Mouse (Mus musculus): ENCODE data around the gene Caln1. TPM values are rescaled to one million over a fixed set of nuclear protein-coding genes. Genes with fewer than 3 reads are reported as not detected.

Gene Caln1
- polyA plus RNA-seq, 2 experiments, result not detected

DNA sequence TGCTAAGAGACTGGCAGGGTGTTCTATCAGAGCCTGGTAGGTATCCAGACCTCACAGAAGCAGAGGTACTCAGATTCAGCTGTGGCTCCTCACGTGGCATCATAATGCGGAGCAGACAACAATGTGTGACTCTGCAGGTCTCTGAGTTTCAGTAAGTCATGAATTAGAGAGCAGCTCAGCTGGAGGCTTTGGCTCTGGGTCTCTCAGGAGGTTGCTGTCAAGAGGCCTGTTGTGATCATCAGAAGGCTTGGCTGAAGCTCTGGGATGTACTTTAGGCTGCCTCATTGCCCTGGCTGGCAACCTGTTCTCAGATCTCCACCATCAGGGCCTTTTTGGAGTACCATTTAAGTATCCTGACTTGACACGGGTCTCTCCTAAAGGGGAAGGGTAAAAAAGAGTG, 303.8 kb downstream of the Caln1 start:
- no peak overlapping the region for H3K4me3 ChIP-seq (ENCODE audit: insufficient read depth in 1 of 2, low read depth in 2 of 2, low read length in 2 of 2)
- H3K36me3 ChIP-seq (replicated peaks; ENCODE audit: control insufficient read depth, insufficient read depth, low read depth), result no peaks in the 10 kb centered on the region
- H3K27ac ChIP-seq, result no peak overlapping the region
- H3K9ac ChIP-seq (replicated peaks), result no peak overlapping the region
- TF ChIP-seq EP300 (IDR thresholded peaks at IDR 0.05; ENCODE audit: low read depth) (no peak), CTCF (IDR thresholded peaks at IDR 0.05; ENCODE audit: low read depth) (no peak)
- no peaks in the 10 kb centered on the region for H3K9me3 ChIP-seq (ENCODE audit: control insufficient read depth, low read length)
- H3K27me3 ChIP-seq (ENCODE audit: control insufficient read depth, insufficient read depth, low read length), result no peaks in the 10 kb centered on the region
- H3K4me2 ChIP-seq (ENCODE audit: low read depth), result no peak overlapping the region
- no peak for DNase-seq (ENCODE audit: low read depth in 3 of 3, low spot score in 3 of 3)
- H3K4me1 ChIP-seq (replicated peaks; ENCODE audit: control insufficient read depth in 2 of 2, insufficient read depth in 2 of 2, low read length in 1 of 2), result no peaks in the 10 kb centered on the region
- no peak for ATAC-seq (ENCODE audit: insufficient read depth)
- WGBS (ENCODE audit: insufficient replicate concordance), result 60% methylated on average over 3 of the region's 3 CpGs

DNA sequence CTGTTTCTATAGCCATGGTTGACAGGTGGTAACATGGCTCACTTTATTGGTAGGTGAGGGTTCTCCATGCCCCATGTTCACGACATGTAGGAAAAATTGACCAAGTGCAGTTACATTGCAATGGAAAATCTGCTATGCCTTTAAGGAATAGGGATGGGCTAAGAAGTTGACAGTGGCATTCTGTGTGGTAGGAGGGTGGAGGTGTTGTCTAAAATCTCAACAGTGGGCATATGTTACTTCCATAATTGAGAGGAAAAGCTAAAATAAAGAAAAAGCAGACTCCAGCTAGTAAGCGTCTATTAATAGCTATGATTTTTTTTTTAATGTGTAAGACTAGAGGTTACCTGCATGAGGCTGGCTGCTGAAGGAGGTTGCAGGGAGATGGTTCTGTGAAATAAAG, 308.6 kb downstream of the Caln1 start:
- TF ChIP-seq EP300 (IDR thresholded peaks at IDR 0.05; ENCODE audit: low read depth), result no peak
- TF ChIP-seq CTCF (IDR thresholded peaks at IDR 0.05; ENCODE audit: low read depth), result no peak
- Histone ChIP-seq H3K4me2 (ENCODE audit: low read depth) (no peak overlapping the region), H3K36me3 (replicated peaks; ENCODE audit: control insufficient read depth, insufficient read depth, low read depth) (no peaks in the 10 kb centered on the region), H3K4me1 (replicated peaks; ENCODE audit: control insufficient read depth in 2 of 2, insufficient read depth in 2 of 2, low read length in 1 of 2) (no peaks in the 10 kb centered on the region), H3K27ac (no peak overlapping the region), H3K9me3 (ENCODE audit: control insufficient read depth, low read length) (no peaks in the 10 kb centered on the region), H3K27me3 (ENCODE audit: control insufficient read depth, insufficient read depth, low read length) (no peaks in the 10 kb centered on the region), H3K4me3 (ENCODE audit: insufficient read depth in 1 of 2, low read depth in 2 of 2, low read length in 2 of 2) (no peak overlapping the region), H3K9ac (replicated peaks) (no peak overlapping the region)
- DNase-seq (ENCODE audit: low read depth in 3 of 3, low spot score in 3 of 3), result no peak
- 62% methylated on average over 2 of the region's 2 CpGs for WGBS (ENCODE audit: insufficient replicate concordance)
- no peak for ATAC-seq (ENCODE audit: insufficient read depth)

DNA sequence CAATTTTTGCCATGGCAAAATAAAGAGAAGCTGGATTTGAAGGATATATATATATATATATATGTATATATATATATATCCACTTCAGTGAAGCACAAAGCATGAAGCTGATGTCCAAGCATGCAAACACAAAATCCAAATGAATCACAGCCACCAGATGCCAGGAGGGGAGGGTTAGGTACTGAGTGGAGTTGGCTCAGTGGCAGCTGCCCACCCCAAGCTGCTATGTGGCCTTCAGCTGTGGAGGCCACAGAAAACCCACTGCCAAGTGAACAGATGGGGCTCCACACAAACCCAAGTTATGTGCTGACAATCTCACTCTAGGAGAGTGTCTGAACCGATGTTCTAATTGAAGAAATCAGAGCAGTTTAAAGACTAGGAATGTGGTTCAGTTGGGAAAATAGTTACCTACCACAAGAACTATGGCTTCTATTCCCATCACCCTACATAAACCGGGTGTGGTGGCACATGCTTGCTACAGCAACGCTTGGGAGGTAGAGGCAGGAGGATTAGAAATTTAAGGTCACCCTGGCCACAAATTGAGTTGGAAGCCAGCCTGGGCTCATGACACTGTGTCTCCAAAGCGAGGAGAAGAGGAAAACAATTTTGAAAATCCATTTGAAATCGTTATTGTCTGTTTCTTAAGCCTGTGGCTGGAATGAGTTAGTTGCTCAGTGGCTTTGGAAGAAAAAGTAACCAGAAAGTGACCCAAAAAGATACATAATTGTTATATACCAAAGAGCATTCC, 316.8 kb downstream of the Caln1 start:
- no peak for DNase-seq (ENCODE audit: low read depth in 3 of 3, low spot score in 3 of 3)
- Histone ChIP-seq H3K9ac (replicated peaks) (no peak overlapping the region), H3K4me2 (ENCODE audit: low read depth) (no peak overlapping the region), H3K4me3 (ENCODE audit: insufficient read depth in 1 of 2, low read depth in 2 of 2, low read length in 2 of 2) (no peak overlapping the region), H3K9me3 (ENCODE audit: control insufficient read depth, low read length) (no peaks in the 10 kb centered on the region), H3K27ac (no peak overlapping the region), H3K36me3 (replicated peaks; ENCODE audit: control insufficient read depth, insufficient read depth, low read depth) (no peaks in the 10 kb centered on the region), H3K27me3 (ENCODE audit: control insufficient read depth, insufficient read depth, low read length) (no peaks in the 10 kb centered on the region), H3K4me1 (replicated peaks; ENCODE audit: control insufficient read depth in 2 of 2, insufficient read depth in 2 of 2, low read length in 1 of 2) (peaks cover 4 to 16% of the 10 kb centered on the region in 2 experiments; a peak in 3 of 4 replicates)
- 55% methylated on average over 5 of the region's 5 CpGs for WGBS (ENCODE audit: insufficient replicate concordance)
- TF ChIP-seq CTCF (IDR thresholded peaks at IDR 0.05; ENCODE audit: low read depth), result no peak
- no peak for TF ChIP-seq EP300 (IDR thresholded peaks at IDR 0.05; ENCODE audit: low read depth)
- ATAC-seq (ENCODE audit: insufficient read depth), result no peak

DNA sequence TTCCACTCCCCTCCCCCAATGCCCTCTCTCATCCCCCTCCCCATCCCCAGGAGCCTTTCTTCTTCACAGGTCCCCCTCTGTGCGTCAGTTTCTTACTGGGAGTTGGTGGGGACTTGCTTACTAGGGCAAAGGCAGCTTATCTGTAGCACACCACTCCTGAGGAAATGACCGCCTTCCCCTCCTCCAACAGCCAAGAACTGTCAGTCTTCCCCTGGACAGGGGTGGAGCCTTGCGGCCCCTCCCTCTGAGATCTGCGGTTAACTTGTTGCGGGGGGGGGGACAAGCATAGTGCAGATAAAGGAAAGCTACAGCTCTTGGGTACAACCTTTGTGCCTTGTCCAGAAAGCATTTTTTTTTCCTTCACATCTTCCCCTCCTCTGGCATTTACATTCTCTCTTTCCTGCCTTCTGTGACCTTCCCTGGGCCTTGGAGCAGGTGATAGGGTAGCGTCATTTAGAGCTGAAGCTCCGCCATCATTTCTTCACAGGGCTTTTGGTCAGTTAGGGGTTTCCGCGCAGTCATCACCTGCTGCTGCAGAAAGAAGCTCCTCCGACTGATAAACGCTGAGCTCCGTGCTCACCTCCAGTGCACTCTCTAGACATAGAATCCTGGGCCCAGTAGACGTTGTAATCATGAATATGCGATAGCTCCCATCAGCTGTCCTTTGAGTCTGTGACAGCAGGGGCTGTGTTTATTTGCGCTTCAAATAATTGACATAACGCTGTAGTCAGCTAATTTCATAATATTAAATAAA, 319.3 kb downstream of the Caln1 start:
- H3K4me3 ChIP-seq (ENCODE audit: insufficient read depth in 1 of 2, low read depth in 2 of 2, low read length in 2 of 2), result peak overlapping the region; percentile 23 to 45
- no peaks in the 10 kb centered on the region for H3K27me3 ChIP-seq (ENCODE audit: control insufficient read depth, insufficient read depth, low read length)
- peak; percentile 27 to 53 (median 36) for DNase-seq (ENCODE audit: low read depth in 3 of 3, low spot score in 3 of 3)
- peak; percentile 59 for TF ChIP-seq EP300 (IDR thresholded peaks at IDR 0.05; ENCODE audit: low read depth)
- TF ChIP-seq CTCF (IDR thresholded peaks at IDR 0.05; ENCODE audit: low read depth), result no peak
- no peaks in the 10 kb centered on the region for H3K9me3 ChIP-seq (ENCODE audit: control insufficient read depth, low read length)
- ATAC-seq (ENCODE audit: insufficient read depth), result peak; percentile 95
- H3K4me2 ChIP-seq (ENCODE audit: low read depth), result peak overlapping the region; percentile 59
- H3K4me1 ChIP-seq (replicated peaks; ENCODE audit: control insufficient read depth in 2 of 2, insufficient read depth in 2 of 2, low read length in 1 of 2), result peaks cover 4 to 16% of the 10 kb centered on the region in 2 experiments; a peak in 3 of 4 replicates
- peak overlapping the region; percentile 18 for H3K27ac ChIP-seq
- H3K9ac ChIP-seq (replicated peaks), result no peak overlapping the region; the same call in 1 of the 2 replicates
- no peaks in the 10 kb centered on the region for H3K36me3 ChIP-seq (replicated peaks; ENCODE audit: control insufficient read depth, insufficient read depth, low read depth)
- WGBS (ENCODE audit: insufficient replicate concordance), result 9% methylated on average over 16 of the region's 16 CpGs

DNA sequence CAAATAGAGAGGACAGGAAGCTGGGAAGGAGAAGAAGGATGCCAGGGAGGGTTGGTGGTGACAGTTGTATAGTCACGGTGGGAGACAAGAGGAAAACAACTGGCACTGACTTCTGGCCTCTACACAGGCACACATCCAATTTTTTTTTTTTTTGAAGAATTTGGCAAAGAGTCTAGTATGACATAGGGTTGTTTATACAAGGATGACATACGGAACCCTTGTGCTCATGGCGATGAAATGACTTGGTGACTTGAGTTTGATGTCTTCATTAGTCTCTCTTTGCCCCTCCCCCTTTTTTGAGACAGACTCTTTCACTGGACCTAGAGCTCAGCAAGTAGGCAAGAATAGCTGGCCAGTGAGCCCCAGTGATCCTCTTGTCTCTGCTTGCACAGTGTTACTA, 322.1 kb downstream of the Caln1 start:
- TF ChIP-seq EP300 (IDR thresholded peaks at IDR 0.05; ENCODE audit: low read depth) (no peak), CTCF (IDR thresholded peaks at IDR 0.05; ENCODE audit: low read depth) (no peak)
- Histone ChIP-seq H3K4me1 (replicated peaks; ENCODE audit: control insufficient read depth in 2 of 2, insufficient read depth in 2 of 2, low read length in 1 of 2) (peaks cover 4 to 16% of the 10 kb centered on the region in 2 experiments; a peak in 3 of 4 replicates), H3K4me2 (ENCODE audit: low read depth) (no peak overlapping the region), H3K27ac (no peak overlapping the region), H3K9me3 (ENCODE audit: control insufficient read depth, low read length) (no peaks in the 10 kb centered on the region), H3K27me3 (ENCODE audit: control insufficient read depth, insufficient read depth, low read length) (no peaks in the 10 kb centered on the region), H3K4me3 (ENCODE audit: insufficient read depth in 1 of 2, low read depth in 2 of 2, low read length in 2 of 2) (no peak overlapping the region), H3K36me3 (replicated peaks; ENCODE audit: control insufficient read depth, insufficient read depth, low read depth) (no peaks in the 10 kb centered on the region), H3K9ac (replicated peaks) (no peak overlapping the region)
- DNase-seq (ENCODE audit: low read depth in 3 of 3, low spot score in 3 of 3), result no peak
- 77% methylated on average over 3 of the region's 3 CpGs for WGBS (ENCODE audit: insufficient replicate concordance)
- no peak for ATAC-seq (ENCODE audit: insufficient read depth)

All from liver, embryonic 14.5 days (tissue).